Mouse (Mus musculus): ENCODE measurements around the gene Gm47289. TPM values are rescaled to one million over a fixed set of nuclear protein-coding genes. Genes with fewer than 3 reads are reported as not detected.

Gm47289 gene
- polyA plus RNA-seq, 1 experiment, result not detected

DNA sequence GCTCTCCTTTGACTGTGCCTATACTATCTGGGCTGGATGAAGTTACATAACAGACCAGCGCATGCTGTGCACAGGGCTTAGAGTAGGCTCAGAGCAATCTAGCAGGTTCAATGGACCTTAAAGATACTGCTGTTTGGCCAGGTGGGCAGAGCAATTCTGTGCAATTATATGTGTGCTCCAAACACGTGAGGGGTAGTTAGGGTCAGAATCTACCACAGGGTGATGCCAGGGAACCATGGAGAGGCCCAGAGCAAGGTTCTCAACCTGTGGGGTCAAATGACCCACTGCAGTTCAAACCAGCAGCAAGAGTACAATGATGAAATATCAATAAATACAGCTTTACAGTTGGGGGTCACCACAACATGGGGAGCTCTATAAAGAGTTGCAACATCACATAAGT, 47.7 kb downstream of the Gm47289 start:
- DNase-seq (ENCODE audit: low read depth in 1 of 2, low spot score in 2 of 2), result no peak
- no peaks in the 10 kb centered on the region for H3K36me3 ChIP-seq (ENCODE audit: control insufficient read depth, insufficient read depth, low read length)
- no peaks in the 10 kb centered on the region for H3K27me3 ChIP-seq (ENCODE audit: control insufficient read depth, insufficient read depth, low read length)
- no peak overlapping the region for H3K4me3 ChIP-seq (ENCODE audit: extremely low read depth, insufficient read depth, insufficient read length)
- WGBS, result 82% methylated on average over 2 of the region's 2 CpGs
- no peaks in the 10 kb centered on the region for H3K4me1 ChIP-seq (ENCODE audit: control insufficient read depth, insufficient read depth, insufficient read length)
- TF ChIP-seq POLR2A (IDR thresholded peaks at IDR 0.05; ENCODE audit: low read depth, low read length) (no peak), CTCF (IDR thresholded peaks at IDR 0.05; ENCODE audit: extremely low read depth, insufficient read depth, insufficient read length, insufficient replicate concordance) (no peak)
- no peak overlapping the region for H3K27ac ChIP-seq (ENCODE audit: insufficient read depth, low read length)

GRCm38 (mm10) chr9:119207113-119207512, 48.2 kb downstream of the Gm47289 start:
- no peaks in the 10 kb centered on the region for H3K4me1 ChIP-seq (ENCODE audit: control insufficient read depth, insufficient read depth, insufficient read length)
- no peaks in the 10 kb centered on the region for H3K36me3 ChIP-seq (ENCODE audit: control insufficient read depth, insufficient read depth, low read length)
- DNase-seq (ENCODE audit: low read depth in 1 of 2, low spot score in 2 of 2), result no peak
- WGBS, result 81% methylated on average over 4 of the region's 4 CpGs
- H3K27me3 ChIP-seq (ENCODE audit: control insufficient read depth, insufficient read depth, low read length), result no peaks in the 10 kb centered on the region
- TF ChIP-seq POLR2A (IDR thresholded peaks at IDR 0.05; ENCODE audit: low read depth, low read length) (no peak), CTCF (IDR thresholded peaks at IDR 0.05; ENCODE audit: extremely low read depth, insufficient read depth, insufficient read length, insufficient replicate concordance) (no peak)
- no peak overlapping the region for H3K27ac ChIP-seq (ENCODE audit: insufficient read depth, low read length)
- H3K4me3 ChIP-seq (ENCODE audit: extremely low read depth, insufficient read depth, insufficient read length), result no peak overlapping the region

DNA sequence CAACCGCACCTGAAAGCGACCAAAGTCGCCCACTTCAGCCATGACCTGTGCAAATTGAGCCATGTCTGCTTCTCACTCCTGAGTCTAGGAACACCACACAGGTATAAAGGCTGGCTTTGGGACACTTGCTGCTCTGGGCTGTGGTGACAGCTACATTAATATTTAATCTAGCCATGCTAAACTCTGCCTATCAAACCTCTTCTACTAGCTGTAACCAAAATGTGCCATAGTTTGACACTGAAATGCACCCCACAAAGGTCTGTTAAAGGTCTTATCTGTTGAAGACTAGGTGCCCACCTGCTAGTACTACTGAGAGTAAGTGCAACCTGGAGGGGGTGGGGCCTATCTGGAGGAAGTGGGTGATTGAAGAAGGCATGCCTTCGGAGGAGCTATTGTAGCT, 50.0 kb downstream of the Gm47289 start, which contains the start of gene Slc22a13:
TSS of gene Slc22a13 (minus strand) at position 101 of the 400 bp plus-strand sequence.
- H3K4me3 ChIP-seq (ENCODE audit: extremely low read depth, insufficient read depth, insufficient read length), result no peak within 1 kb of the TSS
- DNase-seq (ENCODE audit: low read depth in 1 of 2, low spot score in 2 of 2), result no peak
- TF ChIP-seq CTCF (IDR thresholded peaks at IDR 0.05; ENCODE audit: extremely low read depth, insufficient read depth, insufficient read length, insufficient replicate concordance), result no peak
- TF ChIP-seq POLR2A (IDR thresholded peaks at IDR 0.05; ENCODE audit: low read depth, low read length), result no peak

More for the DNA sequence above, 50.0 kb downstream of the Gm47289 start, which contains the start of gene Slc22a13:
- Histone ChIP-seq H3K36me3 (ENCODE audit: control insufficient read depth, insufficient read depth, low read length) (no peaks in the 10 kb centered on the region), H3K4me1 (ENCODE audit: control insufficient read depth, insufficient read depth, insufficient read length) (no peaks in the 10 kb centered on the region), H3K27ac (ENCODE audit: insufficient read depth, low read length) (no peak within 1 kb of the TSS), H3K27me3 (ENCODE audit: control insufficient read depth, insufficient read depth, low read length) (no peaks in the 10 kb centered on the region)
- 91% methylated on average over 4 of the region's 4 CpGs for WGBS

Other genes starting within 250 kb of the Gm47289 start
- gene Ctdspl, start 232.7 kb upstream of the Gm47289 start, polyA plus RNA-seq (2012; rRNA removed), result 6.8 and 6.9 TPM in 2 replicates
- 7.2 and 12.0 TPM in 2 replicates for gene Vill, start 106.4 kb upstream of the Gm47289 start, polyA plus RNA-seq (2012; rRNA removed)
- 6.3 and 6.5 TPM in 2 replicates for gene Plcd1, start 65.7 kb upstream of the Gm47289 start, polyA plus RNA-seq (2012; rRNA removed)
- 0.32 and 0.65 TPM in 2 replicates for gene Dlec1, start 56.7 kb upstream of the Gm47289 start, polyA plus RNA-seq (2012; rRNA removed)
- 0.86 and 0.92 TPM in 2 replicates for gene Acaa1b, start 2.1 kb upstream of the Gm47289 start, polyA plus RNA-seq (2012; rRNA removed)
- 0.07 and 0.13 TPM in 2 replicates for gene Slc22a13, start 49.9 kb downstream of the Gm47289 start, polyA plus RNA-seq (2012; rRNA removed)
- gene Oxsr1, start 163.3 kb downstream of the Gm47289 start, polyA plus RNA-seq (2012; rRNA removed), result 9.4 and 9.5 TPM in 2 replicates
- gene Acaa1a, start 180.5 kb downstream of the Gm47289 start, polyA plus RNA-seq (2012; rRNA removed), result 138 and 173 TPM in 2 replicates
- gene Myd88, start 182.2 kb downstream of the Gm47289 start, polyA plus RNA-seq (2012; rRNA removed), result 27.0 and 33.5 TPM in 2 replicates
- 1.3 and 2.0 TPM in 2 replicates for gene Xylb, start 198.2 kb downstream of the Gm47289 start, polyA plus RNA-seq (2012; rRNA removed)
- gene Slc22a14, start 206.4 kb downstream of the Gm47289 start, polyA plus RNA-seq (2012; rRNA removed), result 0.19 and 0.22 TPM in 2 replicates
- 1.3 and 1.5 TPM in 2 replicates for gene Acvr2b, start 243.0 kb downstream of the Gm47289 start, polyA plus RNA-seq (2012; rRNA removed)

Measured in spleen, adult 2 months (tissue).